Mouse (Mus musculus) liver, embryonic 11.5 days (tissue): ENCODE measurements around the gene Col19a1. TPM values are rescaled to one million over a fixed set of nuclear protein-coding genes. Genes with fewer than 3 reads are reported as not detected.

ENCODE experiments used
- ATAC-seq: fragments of 200-750 bp; cut with Nextera tagmentation; replicated peaks from 2 replicates; pipeline ENCODE4 v1.8.0; 2017; ENCODE audit warnings: moderate number of reproducible peaks, mild to moderate bottlenecking, moderate TSS enrichment, moderate library complexity; ENCODE audit not compliant: low FRiP score
- DNase-seq: peaks from one replicate; pipeline ENCODE4 v3.0.0-alpha.2; 2017; ENCODE audit warnings: low spot score
- H3K27ac ChIP-seq: fragments of 300-500 bp; sonication (generic); 2 replicates; pipeline ENCODE4 v1.5.1; 2014; ENCODE audit warnings: mild to moderate bottlenecking, low read depth, low read length, control low read depth
- H3K27me3 ChIP-seq: fragments of 300-500 bp; sonication (generic); replicated peaks from 2 replicates; pipeline ENCODE4 v1.6.1; 2014; ENCODE audit warnings: low read length, mixed read lengths; ENCODE audit not compliant: control insufficient read depth, insufficient read depth
- H3K36me3 ChIP-seq: fragments of 300-500 bp; sonication (generic); 2 replicates; pipeline ENCODE4 v1.6.1; 2014; ENCODE audit warnings: mild to moderate bottlenecking, low read length, moderate library complexity, mixed read lengths; ENCODE audit not compliant: control insufficient read depth, insufficient read depth
- H3K4me1 ChIP-seq: fragments of 300-500 bp; sonication (generic); replicated peaks from 2 replicates; pipeline ENCODE4 v1.6.1; 2014; ENCODE audit warnings: low read length, mixed read lengths; ENCODE audit not compliant: control insufficient read depth, insufficient read depth
- H3K4me2 ChIP-seq: fragments of 300-500 bp; sonication (generic); 2 replicates; pipeline ENCODE4 v1.6.1; 2014; ENCODE audit warnings: mild to moderate bottlenecking, control low read depth, moderate library complexity
- H3K4me3 ChIP-seq: fragments of 300-500 bp; sonication (generic); 2 replicates; pipeline ENCODE4 v1.5.1; 2014; ENCODE audit warnings: low read depth, low read length, control low read depth
- H3K9ac ChIP-seq: fragments of 300-500 bp; sonication (generic); 2 replicates; pipeline ENCODE4 v1.6.1; 2014; ENCODE audit warnings: low read depth, low read length, control low read depth
- H3K9me3 ChIP-seq: fragments of 300-500 bp; sonication (generic); 2 replicates; pipeline ENCODE4 v1.6.1; 2016; ENCODE audit warnings: low read length, inconsistent platforms, mixed read lengths; ENCODE audit not compliant: control insufficient read depth
- WGBS: fragments of 180-500 bp; shearing (Covaris S2); extraction: QIAGEN DNeasy Blood & Tissue Kit; methylation state at CpG from one replicate; pipeline ENCODE4 v1.1.7; 2014; 5-methylcytosine and 5-hydroxymethylcytosine counted together
- polyA plus RNA-seq: library from polyadenylated mRNA; unstranded; fragments of >200 nt; fragmentation: Nextera tagmentation; extraction: Ambion mirVana; gene quantifications from 2 replicates; pipeline ENCODE4 v1.2.1, GENCODE M21; 2014

The Col19a1 gene
- polyA plus RNA-seq, 1 experiment from 2014 or later: 0.23 TPM

GRCm38 (mm10) chr1:24257961-24258360, 329.3 kb downstream of the Col19a1 start:
- Histone ChIP-seq H3K4me1 (no peaks in the 10 kb centered on the region), H3K27ac (no peak overlapping the region), H3K9ac (no peak overlapping the region), H3K36me3 (no peaks in the 10 kb centered on the region), H3K27me3 (no peaks in the 10 kb centered on the region), H3K4me3 (no peak overlapping the region), H3K4me2 (no peak overlapping the region), H3K9me3 (no peaks in the 10 kb centered on the region)
- ATAC-seq (no peak), DNase-seq (no peak)
- WGBS: 81% methylated on average over 5 of the region's 5 CpGs

- 53% methylated on average over 3 of the region's 3 CpGs for WGBS
- H3K36me3 ChIP-seq: no peaks in the 10 kb centered on the region
- H3K27me3 ChIP-seq: no peaks in the 10 kb centered on the region
- H3K9ac ChIP-seq: no peak overlapping the region
- H3K9me3 ChIP-seq: no peaks in the 10 kb centered on the region
- H3K4me3 ChIP-seq: no peak overlapping the region
- no peaks in the 10 kb centered on the region for H3K4me1 ChIP-seq
- no peak overlapping the region for H3K4me2 ChIP-seq
- ATAC-seq (no peak), DNase-seq (no peak)
- H3K27ac ChIP-seq: no peak overlapping the region
These were observed 338.1 kb downstream of the Col19a1 start for GRCm38 (mm10) chr1:24249105-24249664.

GRCm38 (mm10) chr1:24248294-24249104, 338.8 kb downstream of the Col19a1 start:
- no peaks in the 10 kb centered on the region for H3K36me3 ChIP-seq
- no peak overlapping the region for H3K27ac ChIP-seq
- no peak overlapping the region for H3K4me3 ChIP-seq
- WGBS: 69% methylated on average over 10 of the region's 10 CpGs
- ATAC-seq (no peak), DNase-seq (no peak)
- H3K4me2 ChIP-seq: no peak overlapping the region
- no peaks in the 10 kb centered on the region for H3K27me3 ChIP-seq
- H3K4me1 ChIP-seq: no peaks in the 10 kb centered on the region
- H3K9me3 ChIP-seq: no peaks in the 10 kb centered on the region
- H3K9ac ChIP-seq: no peak overlapping the region

GRCm38 (mm10) chr1:24245700-24246375, 341.4 kb downstream of the Col19a1 start:
- Histone ChIP-seq H3K4me3 (no peak overlapping the region), H3K4me1 (no peaks in the 10 kb centered on the region), H3K36me3 (no peaks in the 10 kb centered on the region), H3K9ac (no peak overlapping the region), H3K27me3 (no peaks in the 10 kb centered on the region), H3K27ac (no peak overlapping the region), H3K4me2 (no peak overlapping the region), H3K9me3 (no peaks in the 10 kb centered on the region)
- WGBS: 71% methylated on average over 13 of the region's 13 CpGs
- ATAC-seq (no peak), DNase-seq (no peak)

GRCm38 (mm10) chr1:24244931-24245330, 342.3 kb downstream of the Col19a1 start:
- H3K9me3 ChIP-seq: no peaks in the 10 kb centered on the region
- H3K4me1 ChIP-seq: no peaks in the 10 kb centered on the region
- H3K4me3 ChIP-seq: no peak overlapping the region
- no peaks in the 10 kb centered on the region for H3K27me3 ChIP-seq
- no peak for ATAC-seq
- H3K27ac ChIP-seq: no peak overlapping the region
- no peaks in the 10 kb centered on the region for H3K36me3 ChIP-seq
- no peak overlapping the region for H3K9ac ChIP-seq
- H3K4me2 ChIP-seq: no peak overlapping the region
- no peak for DNase-seq
- 82% methylated on average over 10 of the region's 10 CpGs for WGBS

GRCm38 (mm10) chr1:24240039-24240691, 347.1 kb downstream of the Col19a1 start:
- no peak overlapping the region for H3K9ac ChIP-seq
- no peak for DNase-seq
- no peak overlapping the region for H3K4me2 ChIP-seq
- no peak overlapping the region for H3K4me3 ChIP-seq
- no peak overlapping the region for H3K27ac ChIP-seq
- H3K4me1 ChIP-seq: no peaks in the 10 kb centered on the region
- 80% methylated on average over 8 of the region's 8 CpGs for WGBS
- H3K27me3 ChIP-seq: no peaks in the 10 kb centered on the region
- no peaks in the 10 kb centered on the region for H3K9me3 ChIP-seq
- no peak for ATAC-seq
- no peaks in the 10 kb centered on the region for H3K36me3 ChIP-seq

- Histone ChIP-seq H3K4me2 (no peak overlapping the region), H3K36me3 (no peaks in the 10 kb centered on the region), H3K27me3 (no peaks in the 10 kb centered on the region), H3K4me3 (no peak overlapping the region), H3K9me3 (no peaks in the 10 kb centered on the region), H3K9ac (no peak overlapping the region), H3K27ac (no peak overlapping the region), H3K4me1 (no peaks in the 10 kb centered on the region)
- 61% methylated on average over 1 of the region's 1 CpGs for WGBS
- no peak for ATAC-seq
- no peak for DNase-seq
These were observed 350.9 kb downstream of the Col19a1 start for GRCm38 (mm10) chr1:24236330-24236729.

GRCm38 (mm10) chr1:24231504-24232270, 355.6 kb downstream of the Col19a1 start:
- DNase-seq (no peak), ATAC-seq (no peak)
- Histone ChIP-seq H3K36me3 (no peaks in the 10 kb centered on the region), H3K9me3 (no peaks in the 10 kb centered on the region), H3K4me1 (no peaks in the 10 kb centered on the region; the same call in 1 of the 2 replicates), H3K27me3 (no peaks in the 10 kb centered on the region), H3K27ac (no peak overlapping the region), H3K4me2 (no peak overlapping the region), H3K4me3 (no peak overlapping the region), H3K9ac (no peak overlapping the region)
- WGBS: 70% methylated on average over 3 of the region's 3 CpGs
